Mouse (Mus musculus) B cell, adult 62 days (primary cell): ENCODE measurements around the gene Etv6. TPM values are rescaled to one million over a fixed set of nuclear protein-coding genes. Genes with fewer than 3 reads are reported as not detected.

Experiments used
- total RNA-seq: library from RNA; stranded (reverse); gene quantifications from 4 replicates; pipeline ENCODE4 v1.2.4, GENCODE M21; 2023

Gene Etv6
- total RNA-seq, result 24.7 to 33.2 TPM (median 31.9 TPM) in 4 replicates

DNA sequence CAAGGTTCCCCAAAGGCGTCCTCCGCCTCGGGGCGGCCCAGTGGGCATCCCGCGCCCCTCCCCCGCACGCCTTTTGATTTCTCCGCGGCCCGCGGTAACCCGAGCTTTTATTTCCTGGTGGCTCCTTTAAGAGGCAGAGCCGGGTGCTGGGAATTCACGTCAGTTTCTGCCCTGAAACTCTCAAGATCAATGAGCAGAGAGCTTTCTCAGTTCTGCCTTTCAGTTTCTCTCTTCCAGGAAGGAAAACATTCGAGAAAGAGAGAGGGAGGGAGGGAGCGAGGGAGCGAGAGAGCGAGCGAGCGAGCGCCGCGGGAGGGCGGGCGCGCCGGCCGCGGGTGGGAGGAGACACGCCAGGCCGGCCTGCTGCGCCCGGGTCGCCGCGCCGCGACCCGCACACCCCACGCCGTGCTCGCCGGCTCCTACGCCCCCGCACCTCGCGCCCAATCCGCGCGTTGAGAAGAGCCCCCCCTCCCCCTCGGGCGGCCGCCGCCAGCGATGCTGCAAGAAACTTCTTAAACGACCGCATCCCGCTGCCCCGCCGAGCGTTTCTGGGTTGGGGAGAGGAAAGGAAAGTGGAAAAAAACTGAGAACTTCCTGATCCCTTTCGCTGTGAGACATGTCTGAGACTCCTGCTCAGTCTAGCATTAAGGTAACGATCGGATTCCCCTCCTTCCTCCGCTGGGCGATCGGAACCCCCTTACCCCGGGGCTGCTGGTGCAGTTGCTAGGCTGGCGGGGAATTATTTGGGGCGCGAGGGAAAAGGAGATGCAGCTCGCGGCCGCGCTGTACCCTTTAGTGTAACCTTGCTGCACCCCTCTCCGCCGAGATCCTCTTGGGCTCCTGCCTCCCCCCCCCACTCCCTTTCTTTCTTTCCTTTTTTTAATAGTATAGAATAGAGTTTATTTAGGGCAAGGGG, at the start of gene Etv6:
TSS of gene Etv6 (plus strand) at position 211 of the 916 bp plus-strand sequence.

Other genes with a start within 250 kb of the Etv6 start
- not detected in 4 replicates for gene Kap, start 181.9 kb upstream of the Etv6 start, total RNA-seq